ENCODE assay signal across 14 mouse cellular contexts in genomic region chr16:93333654-93334053, GRCm38 (mm10).
DNase-seq lines count a peak whose midpoint lies in the region; TF ChIP-seq lines count a peak whose summit lies in the region.
"Had no signal": no experiment of that assay in that cellular context is flagged by ENCODE, and none has a peak within 500 bp of the region (broad histone marks: within the 10 kb centered on the region; RNA-seq: fewer than 3 reads in every experiment).

No protein-coding gene starts in this region.

- peaks cover 0 to 3% of the 10 kb centered on the region in 2 experiments; a peak in 3 of 4 replicates for H3K27me3 ChIP-seq in MEL (ENCODE audit: control insufficient read depth in 1 of 2, insufficient read depth in 2 of 2, low read length in 2 of 2)
- H3K27me3 ChIP-seq: CH12.LX had no signal

- no peaks in the 10 kb centered on the region for H3K9me3 ChIP-seq in MEL (replicated peaks; ENCODE audit: insufficient read depth, low read length)
- H3K9me3 ChIP-seq: heart, embryonic 15.5 days had no signal

- intact Hi-C loops in heart, postnatal 10 days (cut with DNase I) = no loop called here

- no peaks in the 10 kb centered on the region for H3K36me3 ChIP-seq in MEL (ENCODE audit: control insufficient read depth in 1 of 2, insufficient read depth in 2 of 2, low read length in 2 of 2)
- H3K36me3 ChIP-seq: heart, embryonic 15.5 days had no signal

- no peak for TF ChIP-seq CTCF in MEL (IDR thresholded peaks at IDR 0.05 in 2 of 3, conservative IDR thresholded peaks at IDR 0.05 in 1 of 3; ENCODE audit: control insufficient read depth in 1 of 3, insufficient read depth in 1 of 3, low read depth in 2 of 3, low read length in 3 of 3, poor library complexity in 1 of 3, severe bottlenecking in 1 of 3)

- H3K27ac ChIP-seq in MEL (ENCODE audit: control insufficient read depth, low read depth, low read length) = no peak overlapping the region
- H3K27ac ChIP-seq: heart, embryonic 15.5 days; kidney, postnatal 0 days had no signal

- H3K79me2 ChIP-seq in MEL (ENCODE audit: control insufficient read depth, insufficient read depth, low read length, poor library complexity) = no peaks in the 10 kb centered on the region

- H3K4me3 ChIP-seq in MEL (ENCODE audit: control insufficient read depth in 1 of 2, insufficient read depth in 1 of 2, low read depth in 2 of 2, low read length in 2 of 2) = no peak overlapping the region
- H3K4me3 ChIP-seq: heart, embryonic 15.5 days had no signal

- TF ChIP-seq RAD21 in MEL (IDR thresholded peaks at IDR 0.05; ENCODE audit: low read depth, low read length) = no peak

- TF ChIP-seq POLR2A in MEL (IDR thresholded peaks at IDR 0.05; ENCODE audit: control insufficient read depth in 1 of 2, insufficient read depth in 1 of 2, low read depth in 1 of 2, low read length in 2 of 2, poor library complexity in 1 of 2) = no peak

- peak; percentile 4 for DNase-seq in left cerebral cortex, adult 11 months (ENCODE audit: low spot score)
- no peak for DNase-seq in left cerebral cortex, adult 9 months (ENCODE audit: low spot score in 2 of 2)
- DNase-seq in MEL (ENCODE audit: low read depth, low spot score) = peak; percentile 77
- DNase-seq in Muller cell, postnatal 12 days (ENCODE audit: inconsistent ontology term) = peak; percentile 82
- peak; percentile 19 to 45 for DNase-seq in layer of hippocampus, adult 18-20 months (ENCODE audit: low spot score in 2 of 2)
- DNase-seq in heart, postnatal 10 days = no peak
- DNase-seq in spleen, postnatal 14 days (ENCODE audit: low spot score in 2 of 2) = no peak
- DNase-seq: adrenal gland, postnatal 36 days; cerebellum, adult 2 months; gastrocnemius, postnatal 36 days; liver, postnatal 0 days had no signal

- H3K9ac ChIP-seq in MEL (ENCODE audit: control insufficient read depth, low read depth, low read length, poor library complexity, severe bottlenecking) = no peak overlapping the region
- H3K9ac ChIP-seq: heart, embryonic 15.5 days; liver, postnatal 0 days had no signal

- TF ChIP-seq EP300 in MEL (IDR thresholded peaks at IDR 0.05; ENCODE audit: low read depth in 1 of 2, low read length in 2 of 2) = peak in 1 of 2 experiments; percentile 48; a peak in 2 of 4 replicates

- peaks cover 3 to 4% of the 10 kb centered on the region in 2 experiments; a peak in 2 of 4 replicates for H3K4me1 ChIP-seq in MEL (ENCODE audit: control insufficient read depth in 1 of 2, insufficient read depth in 2 of 2, low read length in 2 of 2)
- H3K4me1 ChIP-seq: heart, embryonic 15.5 days had no signal

TF ChIP-seq in MEL, 35 proteins besides CTCF, POLR2A, EP300 and RAD21:
- TF ChIP-seq KAT2A (conservative IDR thresholded peaks at IDR 0.05; ENCODE audit: low read depth, low read length) (no peak), ZNF384 (IDR thresholded peaks at IDR 0.05; ENCODE audit: low read depth, low read length) (no peak), MAFK (IDR thresholded peaks at IDR 0.05; ENCODE audit: borderline replicate concordance, low read depth, low read length) (no peak), E2F4 (IDR thresholded peaks at IDR 0.05; ENCODE audit: borderline replicate concordance, low read depth, low read length) (no peak), GATA1 (IDR thresholded peaks at IDR 0.05; ENCODE audit: low read depth, low read length) (no peak), POLR2AphosphoS5 (IDR thresholded peaks at IDR 0.05; ENCODE audit: borderline replicate concordance, low read depth, low read length) (no peak), SIN3A (IDR thresholded peaks at IDR 0.05; ENCODE audit: low read length) (0 out of 2 replicates have a peak, but pooled peaks have one; percentile 19), GABPA (IDR thresholded peaks at IDR 0.05; ENCODE audit: low read depth, low read length) (no peak), ETS1 (IDR thresholded peaks at IDR 0.05; ENCODE audit: low read depth, low read length) (peak; percentile 50; the same call in 1 of the 2 replicates), NELFE (IDR thresholded peaks at IDR 0.05; ENCODE audit: low read depth, low read length) (no peak)

Comparison
In these comparisons a context has a peak if more than half of its experiments do, and no peak if none do; other contexts are left out.
1. DNase-seq: peak in left cerebral cortex, adult 11 months (single experiment), MEL (single experiment), Muller cell, postnatal 12 days (single experiment) and layer of hippocampus, adult 18-20 months (2 of 2); none in left cerebral cortex, adult 9 months (0 of 2), heart, postnatal 10 days (0 of 2) and spleen, postnatal 14 days (0 of 2).